9 mouse cellular contexts compared by ENCODE assay signal in the genomic region with DNA sequence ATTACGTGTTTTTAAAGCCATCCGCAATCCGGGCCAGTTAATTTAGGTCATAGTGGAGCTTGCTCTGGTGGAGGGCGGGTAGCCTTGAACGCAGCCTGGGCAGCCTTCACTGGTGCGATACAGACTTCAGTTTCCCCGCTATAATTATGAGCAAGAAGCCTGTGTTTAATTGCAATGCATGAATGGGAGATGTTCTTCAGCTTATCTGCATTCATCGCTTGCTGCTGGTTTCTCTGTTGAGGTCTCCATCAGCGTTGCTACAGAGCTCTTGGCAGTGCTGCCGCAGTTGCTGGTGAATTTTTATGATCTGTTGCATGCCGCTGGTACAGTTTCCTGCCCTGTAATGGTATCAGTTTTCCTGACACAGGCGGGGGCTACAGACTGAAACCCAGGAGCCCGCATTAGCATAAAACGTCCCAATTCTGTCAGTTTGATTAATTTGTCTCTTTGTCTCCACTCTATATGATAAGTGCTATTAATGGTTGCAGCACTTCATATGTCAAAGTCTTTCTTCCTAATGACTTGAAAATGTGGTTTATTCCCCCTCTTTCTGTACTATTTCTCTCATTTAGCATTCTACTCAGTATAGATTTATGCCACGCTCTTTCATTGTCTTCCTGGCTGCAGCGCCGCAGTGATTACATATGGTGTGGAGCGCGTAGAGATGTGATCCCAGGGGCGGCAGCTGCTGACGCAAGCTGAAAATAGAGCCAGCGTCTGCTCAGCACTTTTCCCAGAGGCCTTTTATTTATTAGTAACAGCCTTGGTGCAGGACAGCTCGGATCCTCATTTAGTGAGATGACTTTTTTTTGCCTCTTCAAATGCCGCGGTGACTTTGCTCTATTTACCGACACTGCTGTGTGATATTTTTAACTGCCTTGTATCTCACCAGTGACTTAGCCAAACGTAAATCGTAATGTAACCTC.
DNase-seq lines count a peak whose midpoint lies in the region; ATAC-seq and TF ChIP-seq lines count a peak whose summit lies in the region.
"Had no signal": no experiment of that assay in that cellular context is flagged by ENCODE, and none has a peak within 500 bp of the region (broad histone marks: within the 10 kb centered on the region; RNA-seq: fewer than 3 reads in every experiment).

No protein-coding gene starts in this region.

- H3K9me3 ChIP-seq in embryonic facial prominence, embryonic 11.5 days (replicated peaks; ENCODE audit: control insufficient read depth, low read length): no peaks in the 10 kb centered on the region
- H3K9me3 ChIP-seq in heart, embryonic 11.5 days (replicated peaks; ENCODE audit: control insufficient read depth, low read length): no peaks in the 10 kb centered on the region
- H3K9me3 ChIP-seq in kidney, embryonic 14.5 days (ENCODE audit: control insufficient read depth, low read length): no peaks in the 10 kb centered on the region

- 26% methylated on average over 28 of the region's 28 CpGs for WGBS in embryonic facial prominence, embryonic 11.5 days
- 49% methylated on average over 28 of the region's 28 CpGs for WGBS in heart, embryonic 11.5 days (ENCODE audit: insufficient replicate concordance)
- 15% methylated on average over 28 of the region's 28 CpGs for WGBS in kidney, embryonic 14.5 days
- 7% methylated on average over 28 of the region's 28 CpGs for WGBS in olfactory bulb, adult 2 months

- DNase-seq in cerebellum, adult 18-20 months: peak; percentile 51 to 61
- DNase-seq in cerebellum, postnatal 14 days: no peak
- peak; percentile 71 for DNase-seq in embryonic facial prominence, embryonic 11.5 days (ENCODE audit: low spot score)
- DNase-seq in liver: peak; percentile 36

- H3K4me3 ChIP-seq in embryonic facial prominence, embryonic 11.5 days (ENCODE audit: low read depth, low read length): no peak overlapping the region
- 0 out of 2 replicates have a peak overlapping the region, but pooled peaks have one; percentile 14 for H3K4me3 ChIP-seq in heart, embryonic 11.5 days (ENCODE audit: low read depth, low read length)
- peak overlapping the region; percentile 2; the same call in 1 of the 2 replicates for H3K4me3 ChIP-seq in kidney, embryonic 14.5 days (ENCODE audit: low read length)
- peak overlapping the region; percentile 33 for H3K4me3 ChIP-seq in olfactory bulb, adult 2 months (ENCODE audit: insufficient read depth, low read depth, low read length)
- H3K4me3 ChIP-seq: erythroblast, embryonic 14.5 days had no signal

- TF ChIP-seq POLR2A in olfactory bulb, adult 2 months (IDR thresholded peaks at IDR 0.05; ENCODE audit: insufficient read depth, low read depth, low read length): no peak

- peak overlapping the region; percentile 38 for H3K4me2 ChIP-seq in embryonic facial prominence, embryonic 11.5 days (ENCODE audit: low read depth, low read length)
- H3K4me2 ChIP-seq in heart, embryonic 11.5 days: peak overlapping the region; percentile 46
- H3K4me2 ChIP-seq in kidney, embryonic 14.5 days (replicated peaks; ENCODE audit: low read depth, low read length): peak overlapping the region; percentile 40

- H3K27ac ChIP-seq in embryonic facial prominence, embryonic 11.5 days (replicated peaks; ENCODE audit: low read depth, low read length): peak overlapping the region; percentile 56
- H3K27ac ChIP-seq in heart, embryonic 11.5 days (ENCODE audit: low read depth, low read length): peak overlapping the region; percentile 29; the same call in 1 of the 2 replicates
- H3K27ac ChIP-seq in kidney, embryonic 14.5 days (ENCODE audit: low read depth, low read length): no peak overlapping the region; the same call in 1 of the 2 replicates
- peak overlapping the region; percentile 23; the same call in 1 of the 2 replicates for H3K27ac ChIP-seq in olfactory bulb, adult 2 months (ENCODE audit: insufficient read depth, low read depth, low read length)

- H3K36me3 ChIP-seq in embryonic facial prominence, embryonic 11.5 days (replicated peaks; ENCODE audit: control insufficient read depth, insufficient read depth, low read depth, low read length): no peaks in the 10 kb centered on the region
- H3K36me3 ChIP-seq in heart, embryonic 11.5 days (ENCODE audit: control insufficient read depth, insufficient read depth, low read length): no peaks in the 10 kb centered on the region
- H3K36me3 ChIP-seq in kidney, embryonic 14.5 days (ENCODE audit: control insufficient read depth, insufficient read depth, low read length): no peaks in the 10 kb centered on the region

- H3K9ac ChIP-seq in embryonic facial prominence, embryonic 11.5 days (replicated peaks; ENCODE audit: low read length): 0 out of 2 replicates have a peak overlapping the region, but pooled peaks have one; percentile 26
- no peak overlapping the region for H3K9ac ChIP-seq in heart, embryonic 11.5 days (ENCODE audit: low read depth, low read length)
- peak overlapping the region; percentile 2; the same call in 1 of the 2 replicates for H3K9ac ChIP-seq in kidney, embryonic 14.5 days (ENCODE audit: low read depth, low read length)

- no peaks in the 10 kb centered on the region for H3K27me3 ChIP-seq in embryonic facial prominence, embryonic 11.5 days (ENCODE audit: control insufficient read depth, insufficient read depth, low read length)
- no peaks in the 10 kb centered on the region for H3K27me3 ChIP-seq in heart, embryonic 11.5 days (ENCODE audit: control insufficient read depth, insufficient read depth, low read length)
- H3K27me3 ChIP-seq in kidney, embryonic 14.5 days (ENCODE audit: control insufficient read depth, insufficient read depth, low read length): no peaks in the 10 kb centered on the region

- no peak for TF ChIP-seq CTCF in olfactory bulb, adult 2 months (IDR thresholded peaks at IDR 0.05; ENCODE audit: insufficient read depth, low read depth, low read length)

- peaks cover 2% of the 10 kb centered on the region for H3K4me1 ChIP-seq in embryonic facial prominence, embryonic 11.5 days (ENCODE audit: control insufficient read depth, insufficient read depth, low read length)
- peaks cover 24% of the 10 kb centered on the region for H3K4me1 ChIP-seq in heart, embryonic 11.5 days (ENCODE audit: control insufficient read depth, insufficient read depth, low read length)
- peaks cover 13% of the 10 kb centered on the region for H3K4me1 ChIP-seq in kidney, embryonic 14.5 days (ENCODE audit: control insufficient read depth, insufficient read depth, low read length)
- peaks cover 12% of the 10 kb centered on the region; the same call in 1 of the 2 replicates for H3K4me1 ChIP-seq in olfactory bulb, adult 2 months (ENCODE audit: control insufficient read depth, insufficient read depth, low read length)

- ATAC-seq in embryonic facial prominence, embryonic 11.5 days (replicated peaks; ENCODE audit: insufficient number of reproducible peaks, low FRiP score, low TSS enrichment, low read depth): peak; percentile 70
- no peak for ATAC-seq in heart, embryonic 11.5 days (replicated peaks; ENCODE audit: insufficient number of reproducible peaks, low FRiP score, low TSS enrichment)
- peak; percentile 72 for ATAC-seq in kidney, embryonic 14.5 days (ENCODE audit: low FRiP score, low TSS enrichment)
- ATAC-seq in CD4-positive, CD25-positive, alpha-beta regulatory T cell, adult 4 months: no peak

Comparison
In these comparisons a context has a peak if more than half of its experiments do, and no peak if none do; other contexts are left out.
1. DNase-seq: peak in cerebellum, adult 18-20 months (2 of 2), embryonic facial prominence, embryonic 11.5 days (single experiment) and liver (single experiment); none in cerebellum, postnatal 14 days (0 of 2).
2. ATAC-seq: peak in embryonic facial prominence, embryonic 11.5 days (single experiment) and kidney, embryonic 14.5 days (single experiment); none in heart, embryonic 11.5 days (single experiment) and CD4-positive, CD25-positive, alpha-beta regulatory T cell, adult 4 months (single experiment).
3. Peak in every context shown above with its lines, with median percentiles within 50 percentile points of each other: H3K4me2 ChIP-seq.